Mouse (Mus musculus) midbrain, embryonic 11.5 days (tissue): Measurements from ENCODE around the gene Oprm1. TPM values are rescaled to one million over a fixed set of nuclear protein-coding genes. Genes with fewer than 3 reads are reported as not detected.

Experiments used
- ATAC-seq: fragments of 200-750 bp; cut with Nextera tagmentation; 2 replicates; pipeline ENCODE4 v1.8.0; 2017; ENCODE audit warnings: moderate TSS enrichment, moderate library complexity; ENCODE audit not compliant: low FRiP score
- DNase-seq: peaks from one replicate; pipeline ENCODE4 v3.0.0; 2015; ENCODE audit warnings: low spot score; ENCODE audit errors: missing footprints
- H3K27ac ChIP-seq: fragments of 300-500 bp; sonication (generic); 2 replicates; pipeline ENCODE4 v1.5.1; 2014; ENCODE audit warnings: low read depth, low read length
- H3K27me3 ChIP-seq: fragments of 300-500 bp; sonication (generic); 2 replicates; pipeline ENCODE4 v1.6.1; 2014; ENCODE audit warnings: mild to moderate bottlenecking, low read length, moderate library complexity, mixed read lengths; ENCODE audit not compliant: control insufficient read depth, insufficient read depth
- H3K36me3 ChIP-seq: fragments of 300-500 bp; sonication (generic); 2 replicates; pipeline ENCODE4 v1.6.1; 2014; ENCODE audit warnings: mild to moderate bottlenecking, low read length, moderate library complexity, mixed read lengths; ENCODE audit not compliant: control insufficient read depth, insufficient read depth
- H3K4me1 ChIP-seq: fragments of 300-500 bp; sonication (generic); 2 replicates; pipeline ENCODE4 v1.6.1; 2014; ENCODE audit warnings: low read length; ENCODE audit not compliant: control insufficient read depth, insufficient read depth
- H3K4me2 ChIP-seq: fragments of 300-500 bp; sonication (generic); 2 replicates; pipeline ENCODE4 v1.6.1; 2014; ENCODE audit warnings: mild to moderate bottlenecking, moderate library complexity
- H3K4me3 ChIP-seq: fragments of 300-500 bp; sonication (generic); 2 replicates; pipeline ENCODE4 v1.5.1; 2014; ENCODE audit warnings: low read depth, low read length
- H3K9ac ChIP-seq: fragments of 300-500 bp; sonication (generic); 2 replicates; pipeline ENCODE4 v1.6.1; 2014; ENCODE audit warnings: low read length
- H3K9me3 ChIP-seq: fragments of 300-500 bp; sonication (generic); 2 replicates; pipeline ENCODE4 v1.6.1; 2016; ENCODE audit warnings: low read length; ENCODE audit not compliant: control insufficient read depth
- WGBS: fragments of 180-500 bp; shearing (Covaris S2); extraction: QIAGEN DNeasy Blood & Tissue Kit; methylation state at CpG from one replicate; pipeline ENCODE4 v1.1.7; 2014; 5-methylcytosine and 5-hydroxymethylcytosine counted together
- polyA plus RNA-seq: library from polyadenylated mRNA; unstranded; fragments of >200 nt; fragmentation: Nextera tagmentation; extraction: Ambion mirVana; gene quantifications from 2 replicates; pipeline ENCODE4 v1.2.1, GENCODE M21; 2014

Oprm1 gene
- 0.11 TPM in 1 of 2 replicates, not detected in the other for polyA plus RNA-seq

DNA sequence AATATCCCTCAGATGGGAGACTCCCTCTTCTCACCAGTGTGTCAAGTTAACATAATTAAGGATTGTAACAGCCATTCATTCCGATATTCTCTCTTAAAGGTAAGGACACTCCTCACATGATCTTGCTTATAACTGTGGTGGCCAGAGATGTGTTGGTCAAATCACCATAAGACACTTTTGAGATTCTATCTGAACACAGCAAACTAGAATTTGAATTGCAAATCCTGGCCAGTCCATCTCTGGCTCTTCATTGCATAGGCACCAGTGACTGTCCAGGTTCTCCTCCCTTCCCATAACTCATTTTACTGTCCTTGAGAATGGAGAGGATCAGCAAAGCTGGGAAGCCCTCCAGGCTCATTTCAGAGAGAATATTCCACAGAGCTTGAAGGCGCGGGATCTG lies at the start of gene Oprm1:
Gene Oprm1, plus strand, starts transcription at position 301 of the 400 bp plus-strand sequence.
- WGBS = 94% methylated on average over 3 of the region's 3 CpGs
- Histone ChIP-seq H3K27ac (no peak within 1 kb of the TSS), H3K9me3 (no peaks in the 10 kb centered on the region)

DNA sequence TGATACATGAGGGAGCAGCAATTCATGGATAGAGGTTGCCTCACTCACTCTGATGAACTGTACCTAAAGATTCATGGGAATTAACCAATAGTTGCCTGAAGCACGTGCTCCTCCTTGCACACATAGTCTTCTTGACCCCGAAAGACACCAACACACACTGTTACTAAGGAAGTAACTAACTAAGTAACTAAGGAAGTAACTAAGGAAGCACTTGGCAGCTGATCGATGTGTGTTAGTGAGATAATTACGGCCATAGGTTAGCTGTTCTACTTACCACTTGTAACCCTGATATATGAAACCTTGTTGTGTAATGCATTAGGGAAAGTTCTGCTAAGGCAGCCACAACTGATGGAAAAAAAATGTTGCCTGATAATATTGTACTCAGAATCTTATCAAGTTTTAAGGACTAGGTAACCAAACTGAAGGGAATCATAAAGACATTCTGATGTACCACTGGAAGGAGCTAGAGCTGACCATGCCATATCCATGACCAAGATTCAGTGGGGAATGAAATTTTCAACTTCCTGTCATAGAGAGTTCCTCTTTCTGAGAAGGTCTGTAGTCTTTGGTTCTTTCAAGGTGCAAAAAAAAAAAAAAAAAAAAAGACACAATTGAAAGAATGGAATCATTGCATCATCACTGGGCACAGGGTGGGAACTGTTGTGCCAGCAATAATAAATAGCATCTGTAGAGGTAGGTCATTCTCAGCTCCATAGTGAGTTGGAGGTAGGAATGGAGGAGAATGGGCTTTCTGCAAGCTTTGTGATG lies 40.9 kb upstream of the Oprm1 start:
- no peak overlapping the region for H3K4me2 ChIP-seq
- no peak overlapping the region for H3K4me3 ChIP-seq
- no peaks in the 10 kb centered on the region for H3K36me3 ChIP-seq
- ATAC-seq (no peak), DNase-seq (no peak)
- WGBS = 88% methylated on average over 4 of the region's 4 CpGs
- no peaks in the 10 kb centered on the region for H3K4me1 ChIP-seq
- H3K27ac ChIP-seq = no peak overlapping the region
- no peaks in the 10 kb centered on the region for H3K9me3 ChIP-seq
- no peaks in the 10 kb centered on the region for H3K27me3 ChIP-seq
- H3K9ac ChIP-seq = no peak overlapping the region

More for the DNA sequence above, at the start of gene Oprm1:
- no peak within 1 kb of the TSS for H3K9ac ChIP-seq
- H3K36me3 ChIP-seq = no peaks in the 10 kb centered on the region
- DNase-seq = no peak
- H3K4me3 ChIP-seq = no peak within 1 kb of the TSS
- no peak within 1 kb of the TSS for H3K4me2 ChIP-seq
- H3K27me3 ChIP-seq = no peaks in the 10 kb centered on the region
- no peaks in the 10 kb centered on the region for H3K4me1 ChIP-seq
- no peak for ATAC-seq

DNA sequence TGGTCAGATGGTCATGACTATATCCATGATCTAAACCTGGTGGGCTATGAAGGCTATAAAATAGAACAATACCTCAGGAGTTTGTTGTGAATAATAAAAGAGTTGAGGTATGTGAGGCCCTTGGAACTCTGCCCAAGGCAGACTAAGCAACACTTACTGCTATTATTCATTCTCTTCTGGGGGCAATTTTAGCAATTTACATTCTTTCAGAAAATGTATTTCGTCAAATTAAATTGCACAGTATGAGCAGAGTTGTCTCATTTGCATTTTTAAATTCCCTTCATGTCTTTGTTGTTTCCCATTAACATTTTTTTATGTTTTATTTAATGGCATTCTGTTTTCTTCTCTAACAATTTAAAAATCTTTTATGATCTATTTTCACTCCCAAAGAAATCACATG lies 34.5 kb upstream of the Oprm1 start:
- Histone ChIP-seq H3K36me3 (no peaks in the 10 kb centered on the region), H3K27ac (no peak overlapping the region), H3K9ac (no peak overlapping the region), H3K4me2 (no peak overlapping the region), H3K4me3 (no peak overlapping the region), H3K9me3 (no peaks in the 10 kb centered on the region; the same call in 1 of the 2 replicates), H3K27me3 (no peaks in the 10 kb centered on the region), H3K4me1 (no peaks in the 10 kb centered on the region)
- no peak for DNase-seq
- no peak for ATAC-seq
- WGBS = 76% methylated on average over 1 of the region's 1 CpGs

- Histone ChIP-seq H3K27me3 (no peaks in the 10 kb centered on the region), H3K27ac (no peak overlapping the region), H3K9me3 (no peaks in the 10 kb centered on the region; the same call in 1 of the 2 replicates), H3K9ac (no peak overlapping the region), H3K4me2 (no peak overlapping the region), H3K4me1 (no peaks in the 10 kb centered on the region), H3K36me3 (no peaks in the 10 kb centered on the region), H3K4me3 (no peak overlapping the region)
- DNase-seq (no peak), ATAC-seq (no peak)
- 90% methylated on average over 3 of the region's 3 CpGs for WGBS
Observed at GRCm38 (mm10) chr10:6728469-6728868, 29.8 kb upstream of the Oprm1 start.

DNA sequence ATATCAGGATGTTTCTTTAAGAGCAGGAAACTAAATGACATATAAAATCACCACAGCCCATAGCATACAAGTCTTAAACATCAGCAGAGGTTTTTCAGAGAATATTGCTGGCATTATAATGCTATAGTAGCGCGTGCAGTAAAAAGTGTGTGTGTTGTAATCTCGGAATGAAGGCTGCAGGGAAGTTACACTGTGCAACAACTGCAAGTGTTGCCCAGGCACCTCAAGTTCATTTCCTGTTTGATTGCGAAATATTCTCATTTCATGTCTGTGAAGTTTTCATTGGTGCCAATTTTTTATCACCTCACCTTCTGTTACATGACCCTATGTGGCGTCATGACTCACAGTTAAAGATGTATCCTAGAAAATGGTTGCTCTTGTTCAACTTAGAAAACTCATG lies 4.9 kb upstream of the Oprm1 start:
- ATAC-seq (no peak), DNase-seq (no peak)
- Histone ChIP-seq H3K9me3 (no peaks in the 10 kb centered on the region), H3K27ac (no peak overlapping the region), H3K4me1 (no peaks in the 10 kb centered on the region), H3K27me3 (no peaks in the 10 kb centered on the region), H3K9ac (no peak overlapping the region), H3K4me2 (no peak overlapping the region), H3K36me3 (no peaks in the 10 kb centered on the region), H3K4me3 (no peak overlapping the region)
- 87% methylated on average over 5 of the region's 5 CpGs for WGBS

DNA sequence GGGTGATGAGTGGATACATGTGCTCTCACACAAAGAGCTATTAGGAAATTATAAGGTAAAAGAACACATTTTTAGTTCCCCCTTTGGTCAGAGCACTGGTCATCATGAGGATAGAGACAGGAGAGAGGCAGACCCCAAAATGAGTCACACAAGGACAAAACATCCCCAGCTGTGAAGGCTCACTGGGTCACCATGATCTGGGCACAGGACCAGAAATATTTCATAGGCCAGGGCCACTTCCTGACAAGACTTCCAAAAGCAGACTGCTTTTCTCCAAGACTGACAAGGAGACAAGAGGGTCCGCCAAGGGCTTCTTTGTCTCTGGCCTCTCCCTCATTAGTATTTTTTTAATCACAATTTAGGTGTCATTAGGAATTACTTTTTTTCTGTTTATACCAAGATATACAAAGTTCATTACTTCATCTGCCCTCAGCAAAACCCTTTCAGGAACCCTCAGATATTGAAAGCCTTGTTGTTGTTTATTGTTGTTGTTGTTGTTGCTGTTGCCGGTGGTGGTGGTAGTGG lies 3.0 kb downstream of the Oprm1 start, which contains the start of gene Gm10945:
Gene Gm10945, minus strand, starts transcription at position 475 of the 525 bp plus-strand sequence.
- ATAC-seq (no peak), DNase-seq (no peak)
- H3K9me3 ChIP-seq = no peaks in the 10 kb centered on the region
- WGBS = 89% methylated on average over 2 of the region's 2 CpGs
- no peak within 1 kb of the TSS for H3K4me2 ChIP-seq
- no peak within 1 kb of the TSS for H3K4me3 ChIP-seq
- no peaks in the 10 kb centered on the region for H3K27me3 ChIP-seq
- H3K9ac ChIP-seq = no peak within 1 kb of the TSS
- no peak within 1 kb of the TSS for H3K27ac ChIP-seq
- no peaks in the 10 kb centered on the region for H3K4me1 ChIP-seq
- no peaks in the 10 kb centered on the region for H3K36me3 ChIP-seq

DNA sequence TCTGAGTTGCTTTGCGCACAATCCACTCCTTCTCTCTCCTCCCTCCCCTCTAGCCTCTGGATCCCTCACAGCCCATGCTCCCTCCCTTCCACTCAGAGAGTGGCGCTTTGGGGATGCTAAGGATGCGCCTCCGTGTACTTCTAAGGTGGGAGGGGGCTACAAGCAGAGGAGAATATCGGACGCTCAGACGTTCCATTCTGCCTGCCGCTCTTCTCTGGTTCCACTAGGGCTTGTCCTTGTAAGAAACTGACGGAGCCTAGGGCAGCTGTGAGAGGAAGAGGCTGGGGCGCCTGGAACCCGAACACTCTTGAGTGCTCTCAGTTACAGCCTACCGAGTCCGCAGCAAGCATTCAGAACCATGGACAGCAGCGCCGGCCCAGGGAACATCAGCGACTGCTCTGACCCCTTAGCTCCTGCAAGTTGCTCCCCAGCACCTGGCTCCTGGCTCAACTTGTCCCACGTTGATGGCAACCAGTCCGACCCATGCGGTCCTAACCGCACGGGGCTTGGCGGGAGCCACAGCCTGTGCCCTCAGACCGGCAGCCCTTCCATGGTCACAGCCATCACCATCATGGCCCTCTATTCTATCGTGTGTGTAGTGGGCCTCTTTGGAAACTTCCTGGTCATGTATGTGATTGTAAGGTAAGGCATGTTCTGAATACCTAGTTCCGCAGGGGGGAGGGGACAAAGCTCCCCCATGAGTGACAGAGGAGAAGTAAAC lies 30.4 kb downstream of the Oprm1 start:
- Histone ChIP-seq H3K4me2 (peak overlapping the region; percentile 42), H3K27me3 (no peaks in the 10 kb centered on the region), H3K4me3 (peak overlapping the region; percentile 15; the same call in 1 of the 2 replicates), H3K9me3 (no peaks in the 10 kb centered on the region), H3K27ac (no peak overlapping the region), H3K36me3 (no peaks in the 10 kb centered on the region), H3K9ac (no peak overlapping the region), H3K4me1 (no peaks in the 10 kb centered on the region)
- DNase-seq (peak; percentile 94), ATAC-seq (peak; percentile 90)
- WGBS = 5% methylated on average over 25 of the region's 25 CpGs

- Histone ChIP-seq H3K36me3 (no peaks in the 10 kb centered on the region), H3K4me1 (no peaks in the 10 kb centered on the region), H3K4me3 (no peak overlapping the region), H3K4me2 (no peak overlapping the region), H3K27me3 (no peaks in the 10 kb centered on the region), H3K9ac (no peak overlapping the region), H3K27ac (no peak overlapping the region), H3K9me3 (no peaks in the 10 kb centered on the region)
- ATAC-seq (no peak), DNase-seq (no peak)
Observed at GRCm38 (mm10) chr10:6790226-6790625, 31.9 kb downstream of the Oprm1 start.

GRCm38 (mm10) chr10:6820626-6821025 lies 62.3 kb downstream of the Oprm1 start:
- Histone ChIP-seq H3K9me3 (no peaks in the 10 kb centered on the region), H3K4me3 (no peak overlapping the region), H3K27me3 (no peaks in the 10 kb centered on the region), H3K9ac (no peak overlapping the region), H3K4me1 (no peaks in the 10 kb centered on the region), H3K4me2 (no peak overlapping the region), H3K36me3 (no peaks in the 10 kb centered on the region), H3K27ac (no peak overlapping the region)
- whole genome bisulfite sequencing = 11% methylated on average over 1 of the region's 1 CpGs
- ATAC-seq (no peak), DNase-seq (no peak)
